Mouse (Mus musculus): Measurements from ENCODE around the gene Glrb. TPM values are rescaled to one million over a fixed set of nuclear protein-coding genes. Genes with fewer than 3 reads are reported as not detected.

The Glrb gene
- 3.1 and 4.0 TPM in 2 replicates for polyA plus RNA-seq (2014; fragmentation: Nextera tagmentation; extraction: Ambion mirVana)

DNA sequence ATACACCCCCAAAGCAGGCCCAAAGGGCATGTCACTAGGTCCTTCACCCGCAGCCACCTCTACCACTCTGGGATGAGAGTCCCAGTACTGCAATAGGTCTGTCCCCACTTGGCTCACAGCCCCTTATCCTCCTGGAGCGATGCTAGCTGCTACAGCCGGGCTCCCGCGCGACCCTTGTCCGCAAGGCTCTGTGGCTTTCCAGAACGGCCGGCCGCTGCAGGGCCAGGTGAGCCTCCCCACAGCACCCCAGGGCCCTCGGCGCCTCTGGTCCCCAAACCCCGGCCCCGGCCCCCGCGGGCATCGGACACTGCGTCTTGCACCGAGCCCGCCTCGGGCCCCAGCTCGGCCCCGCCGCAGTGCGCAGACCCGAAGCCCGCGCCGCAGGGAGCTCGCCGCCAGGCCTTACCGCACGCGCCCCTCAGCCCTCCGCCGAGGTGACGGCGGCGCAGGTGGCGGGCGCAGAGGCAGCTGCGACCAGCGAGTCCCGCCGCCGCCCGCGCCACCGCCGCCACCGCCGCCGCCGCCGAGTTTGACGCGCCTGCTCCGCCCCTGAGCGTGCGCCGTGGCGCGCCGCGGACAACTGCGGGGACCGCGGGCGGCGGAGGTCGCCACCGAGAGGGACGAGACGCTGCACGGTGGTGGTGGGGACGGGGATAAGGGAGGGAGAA lies at the start of gene Glrb:
TSS of gene Glrb (minus strand) at position 550 of the 668 bp plus-strand sequence.
- H3K36me3 ChIP-seq (ENCODE audit: insufficient read depth) = no peaks in the 10 kb centered on the region
- no peaks in the 10 kb centered on the region for H3K27me3 ChIP-seq (ENCODE audit: insufficient read depth, low read length)
- peak within 1 kb of the TSS; percentile 94 for H3K4me2 ChIP-seq
- no peak for TF ChIP-seq CTCF (IDR thresholded peaks at IDR 0.05; ENCODE audit: low read depth)
- peak within 1 kb of the TSS; percentile 68 for H3K9ac ChIP-seq
- WGBS = 1% methylated on average over 69 of the region's 76 CpGs
- H3K9me3 ChIP-seq (ENCODE audit: low read depth, low read length) = no peaks in the 10 kb centered on the region
- no peak within 1 kb of the TSS for H3K27ac ChIP-seq (ENCODE audit: low read depth)
- H3K4me3 ChIP-seq (ENCODE audit: low read depth, low read length) = peak within 1 kb of the TSS; percentile 65
- no peaks in the 10 kb centered on the region for H3K4me1 ChIP-seq (ENCODE audit: insufficient read depth)
- DNase-seq (peak; percentile 66), ATAC-seq (ENCODE audit: insufficient read depth) (peak; percentile 94)

- H3K4me2 ChIP-seq = no peak overlapping the region
Observed at GRCm38 (mm10) chr3:80959965-80960364, 46.5 kb upstream of the Glrb start.

GRCm38 (mm10) chr3:80958591-80958990 lies 45.1 kb upstream of the Glrb start:
- Histone ChIP-seq H3K4me2 (no peak overlapping the region), H3K4me1 (ENCODE audit: insufficient read depth) (no peaks in the 10 kb centered on the region), H3K9me3 (ENCODE audit: low read depth, low read length) (no peaks in the 10 kb centered on the region), H3K27ac (ENCODE audit: low read depth) (no peak overlapping the region), H3K4me3 (ENCODE audit: low read depth, low read length) (no peak overlapping the region), H3K27me3 (ENCODE audit: insufficient read depth, low read length) (no peaks in the 10 kb centered on the region), H3K36me3 (ENCODE audit: insufficient read depth) (no peaks in the 10 kb centered on the region), H3K9ac (no peak overlapping the region)
- ATAC-seq (ENCODE audit: insufficient read depth) (peak; percentile 70), DNase-seq (peak; percentile 82)
- WGBS = 23% methylated on average over 1 of the region's 1 CpGs
- peak; percentile 89 for TF ChIP-seq CTCF (IDR thresholded peaks at IDR 0.05; ENCODE audit: low read depth)

More at GRCm38 (mm10) chr3:80959965-80960364, 46.5 kb upstream of the Glrb start:
- no peak overlapping the region for H3K4me3 ChIP-seq (ENCODE audit: low read depth, low read length)
- no peak for DNase-seq
- no peaks in the 10 kb centered on the region for H3K36me3 ChIP-seq (ENCODE audit: insufficient read depth)
- TF ChIP-seq CTCF (IDR thresholded peaks at IDR 0.05; ENCODE audit: low read depth) = no peak
- H3K4me1 ChIP-seq (ENCODE audit: insufficient read depth) = no peaks in the 10 kb centered on the region
- no peaks in the 10 kb centered on the region for H3K27me3 ChIP-seq (ENCODE audit: insufficient read depth, low read length)
- ATAC-seq (ENCODE audit: insufficient read depth) = no peak
- H3K9me3 ChIP-seq (ENCODE audit: low read depth, low read length) = no peaks in the 10 kb centered on the region
- H3K27ac ChIP-seq (ENCODE audit: low read depth) = no peak overlapping the region
- H3K9ac ChIP-seq = no peak overlapping the region

- no peaks in the 10 kb centered on the region for H3K4me1 ChIP-seq (ENCODE audit: insufficient read depth)
- WGBS = 24% methylated on average over 6 of the region's 6 CpGs
- H3K36me3 ChIP-seq (ENCODE audit: insufficient read depth) = no peaks in the 10 kb centered on the region
- H3K4me3 ChIP-seq (ENCODE audit: low read depth, low read length) = peak overlapping the region; percentile 65
- ATAC-seq (ENCODE audit: insufficient read depth) (peak; percentile 47; the same call in 1 of the 2 replicates), DNase-seq (no peak)
- TF ChIP-seq CTCF (IDR thresholded peaks at IDR 0.05; ENCODE audit: low read depth) = no peak
- no peak overlapping the region for H3K27ac ChIP-seq (ENCODE audit: low read depth)
- H3K4me2 ChIP-seq = peak overlapping the region; percentile 94
- no peaks in the 10 kb centered on the region for H3K27me3 ChIP-seq (ENCODE audit: insufficient read depth, low read length)
- H3K9ac ChIP-seq = peak overlapping the region; percentile 68
- H3K9me3 ChIP-seq (ENCODE audit: low read depth, low read length) = no peaks in the 10 kb centered on the region
Observed at GRCm38 (mm10) chr3:80913779-80914284, 372 bp upstream of the Glrb start.

DNA sequence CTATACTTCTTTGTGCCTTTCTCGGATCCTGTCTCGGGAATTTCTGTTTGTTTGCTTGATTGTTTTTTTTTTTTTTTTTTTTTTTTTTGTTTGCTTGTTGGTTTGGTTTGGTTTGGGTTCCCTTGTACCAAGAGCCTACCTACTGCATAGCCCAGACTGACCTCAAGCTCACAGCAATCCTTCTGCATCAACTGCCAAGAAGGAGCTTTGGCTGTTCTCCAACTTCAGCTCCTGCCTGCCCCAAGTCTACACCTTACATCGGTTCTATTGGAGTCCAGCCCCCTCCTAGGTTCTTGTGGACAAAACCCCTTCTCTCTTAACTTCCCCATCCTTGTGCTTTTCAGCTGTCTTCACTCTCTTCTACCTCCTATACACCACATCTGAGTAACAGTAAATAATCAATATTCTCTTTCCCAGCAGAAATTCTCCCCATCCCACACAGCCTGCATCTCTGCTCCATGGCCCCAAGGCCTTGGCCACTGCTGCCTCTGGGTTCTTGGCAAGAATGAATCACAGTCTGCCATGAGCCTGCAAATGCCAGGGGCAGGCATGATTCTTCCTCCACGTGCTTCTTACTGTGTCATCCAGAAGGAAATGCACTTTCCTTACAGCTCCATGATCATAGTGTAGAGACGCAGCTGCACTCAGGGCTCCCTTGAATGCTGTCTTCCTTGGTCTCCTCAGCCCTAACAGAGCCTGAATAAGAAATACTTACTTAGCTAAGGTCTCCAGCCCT lies 18.5 kb downstream of the Glrb start:
- WGBS = 73% methylated on average over 5 of the region's 5 CpGs
- no peaks in the 10 kb centered on the region for H3K9me3 ChIP-seq (ENCODE audit: low read depth, low read length)
- no peaks in the 10 kb centered on the region for H3K36me3 ChIP-seq (ENCODE audit: insufficient read depth)

GRCm38 (mm10) chr3:80894328-80894727 lies 19.1 kb downstream of the Glrb start:
- Histone ChIP-seq H3K27me3 (ENCODE audit: insufficient read depth, low read length) (no peaks in the 10 kb centered on the region), H3K27ac (ENCODE audit: low read depth) (no peak overlapping the region), H3K9me3 (ENCODE audit: low read depth, low read length) (no peaks in the 10 kb centered on the region), H3K4me2 (no peak overlapping the region), H3K9ac (no peak overlapping the region), H3K4me3 (ENCODE audit: low read depth, low read length) (no peak overlapping the region), H3K4me1 (ENCODE audit: insufficient read depth) (no peaks in the 10 kb centered on the region), H3K36me3 (ENCODE audit: insufficient read depth) (no peaks in the 10 kb centered on the region)
- no peak for DNase-seq
- no peak for ATAC-seq (ENCODE audit: insufficient read depth)
- no peak for TF ChIP-seq CTCF (IDR thresholded peaks at IDR 0.05; ENCODE audit: low read depth)
- WGBS = 84% methylated on average over 5 of the region's 5 CpGs

More for the DNA sequence above, 18.5 kb downstream of the Glrb start:
- ATAC-seq (ENCODE audit: insufficient read depth) (no peak), DNase-seq (no peak)
- Histone ChIP-seq H3K4me1 (ENCODE audit: insufficient read depth) (no peaks in the 10 kb centered on the region), H3K27ac (ENCODE audit: low read depth) (no peak overlapping the region), H3K4me2 (no peak overlapping the region), H3K9ac (no peak overlapping the region), H3K27me3 (ENCODE audit: insufficient read depth, low read length) (no peaks in the 10 kb centered on the region), H3K4me3 (ENCODE audit: low read depth, low read length) (no peak overlapping the region)
- TF ChIP-seq CTCF (IDR thresholded peaks at IDR 0.05; ENCODE audit: low read depth) = no peak

GRCm38 (mm10) chr3:80893055-80893690 lies 20.3 kb downstream of the Glrb start:
- H3K4me3 ChIP-seq (ENCODE audit: low read depth, low read length) = no peak overlapping the region
- H3K4me2 ChIP-seq = no peak overlapping the region
- DNase-seq (peak; percentile 54), ATAC-seq (ENCODE audit: insufficient read depth) (0 out of 2 replicates have a peak, but pooled peaks have one; percentile 7)
- H3K36me3 ChIP-seq (ENCODE audit: insufficient read depth) = no peaks in the 10 kb centered on the region
- H3K4me1 ChIP-seq (ENCODE audit: insufficient read depth) = no peaks in the 10 kb centered on the region
- H3K9ac ChIP-seq = no peak overlapping the region
- no peak overlapping the region for H3K27ac ChIP-seq (ENCODE audit: low read depth)
- H3K9me3 ChIP-seq (ENCODE audit: low read depth, low read length) = no peaks in the 10 kb centered on the region
- TF ChIP-seq CTCF (IDR thresholded peaks at IDR 0.05; ENCODE audit: low read depth) = no peak
- 26% methylated on average over 4 of the region's 4 CpGs for WGBS
- no peaks in the 10 kb centered on the region for H3K27me3 ChIP-seq (ENCODE audit: insufficient read depth, low read length)
